Mouse (Mus musculus): ENCODE measurements around the gene Rd3.
A peak's percentile ranks its signal among the peaks of the same experiment; 100 is the strongest.

- TF ChIP-seq CTCF (IDR thresholded peaks at IDR 0.05) (no peak), EP300 (IDR thresholded peaks at IDR 0.05) (peak; percentile 83)
Measured at GRCm38 (mm10) chr1:191955101-191955500, 22.1 kb upstream of the Rd3 start.
